Mouse (Mus musculus): ENCODE results near the gene Tbxas1. TPM values are rescaled to one million over a fixed set of nuclear protein-coding genes. Genes with fewer than 3 reads are reported as not detected.

Tbxas1 gene
- polyA plus RNA-seq, 1 experiment from 2014 or later = 2.0 TPM

DNA sequence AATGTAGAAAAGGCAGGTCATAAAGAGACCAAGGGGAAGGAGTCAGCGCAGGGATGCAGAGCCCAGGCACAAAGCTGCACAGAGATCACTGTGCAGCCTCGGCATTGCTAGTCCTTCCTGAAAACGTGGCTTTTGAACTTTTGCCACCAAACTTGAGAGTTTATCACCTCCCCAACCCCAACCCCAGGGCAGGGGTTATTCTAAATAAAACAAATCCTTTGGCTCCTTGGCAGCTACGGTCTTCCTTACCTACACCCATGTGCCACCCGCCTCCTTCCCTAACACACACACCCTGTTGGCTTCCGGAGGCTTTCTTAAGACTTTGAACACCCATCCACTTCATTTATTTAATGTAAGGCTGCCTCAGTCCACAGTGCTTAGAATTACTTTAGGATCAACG is 127.9 kb downstream of the Tbxas1 start:
- peak; percentile 34 for DNase-seq (ENCODE audit: low spot score)
- no peaks in the 10 kb centered on the region for H3K4me1 ChIP-seq (replicated peaks; ENCODE audit: control insufficient read depth, insufficient read depth)
- no peak overlapping the region for H3K27ac ChIP-seq (replicated peaks)

DNA sequence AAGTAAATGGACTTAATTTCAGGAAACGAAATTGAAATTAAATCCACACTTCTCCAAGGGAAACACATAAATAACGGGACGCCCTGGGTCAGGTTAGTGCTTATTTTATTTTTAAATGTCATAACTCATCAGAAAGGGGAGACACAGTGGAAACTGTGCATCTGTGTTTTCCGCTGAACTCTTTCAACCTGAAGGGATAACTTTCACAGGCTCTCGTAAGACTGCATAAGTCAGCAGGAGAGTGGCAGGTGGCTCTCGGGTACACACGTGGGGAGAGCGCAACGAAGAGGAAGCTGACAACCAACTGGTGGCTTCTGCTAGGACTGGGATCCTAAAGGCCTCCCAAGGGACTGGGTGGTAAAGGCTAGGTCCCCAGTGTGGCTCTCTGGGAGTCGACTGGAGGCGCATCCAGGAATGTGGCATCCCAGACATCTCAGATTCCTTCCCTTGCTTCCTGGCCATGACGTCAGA is 128.8 kb downstream of the Tbxas1 start:
- Histone ChIP-seq H3K9me3 (ENCODE audit: control insufficient read depth, low read length) (no peaks in the 10 kb centered on the region), H3K4me1 (replicated peaks; ENCODE audit: control insufficient read depth, insufficient read depth) (no peaks in the 10 kb centered on the region), H3K27me3 (ENCODE audit: control insufficient read depth, insufficient read depth, low read length) (no peaks in the 10 kb centered on the region), H3K4me3 (ENCODE audit: low read depth, low read length) (no peak overlapping the region), H3K36me3 (ENCODE audit: control insufficient read depth, insufficient read depth, low read length) (no peaks in the 10 kb centered on the region), H3K27ac (replicated peaks) (no peak overlapping the region), H3K9ac (ENCODE audit: low read length) (no peak overlapping the region), H3K4me2 (replicated peaks; ENCODE audit: low read depth) (no peak overlapping the region)
- 0 out of 2 replicates have a peak, but pooled peaks have one; percentile 10 for ATAC-seq (ENCODE audit: low FRiP score, low TSS enrichment)
- no peak for TF ChIP-seq CTCF (IDR thresholded peaks at IDR 0.05; ENCODE audit: low read depth)
- TF ChIP-seq EP300 (optimal IDR thresholded peaks at IDR 0.05) = no peak
- WGBS = 66% methylated on average over 12 of the region's 12 CpGs
- DNase-seq (ENCODE audit: low spot score) = no peak

More for the DNA sequence above, 127.9 kb downstream of the Tbxas1 start:
- Histone ChIP-seq H3K9me3 (ENCODE audit: control insufficient read depth, low read length) (no peaks in the 10 kb centered on the region), H3K36me3 (ENCODE audit: control insufficient read depth, insufficient read depth, low read length) (no peaks in the 10 kb centered on the region), H3K4me3 (ENCODE audit: low read depth, low read length) (no peak overlapping the region), H3K9ac (ENCODE audit: low read length) (no peak overlapping the region), H3K27me3 (ENCODE audit: control insufficient read depth, insufficient read depth, low read length) (no peaks in the 10 kb centered on the region), H3K4me2 (replicated peaks; ENCODE audit: low read depth) (no peak overlapping the region)
- TF ChIP-seq EP300 (optimal IDR thresholded peaks at IDR 0.05) = no peak
- TF ChIP-seq CTCF (IDR thresholded peaks at IDR 0.05; ENCODE audit: low read depth) = no peak
- WGBS = 38% methylated on average over 7 of the region's 7 CpGs
- no peak for ATAC-seq (ENCODE audit: low FRiP score, low TSS enrichment)

DNA sequence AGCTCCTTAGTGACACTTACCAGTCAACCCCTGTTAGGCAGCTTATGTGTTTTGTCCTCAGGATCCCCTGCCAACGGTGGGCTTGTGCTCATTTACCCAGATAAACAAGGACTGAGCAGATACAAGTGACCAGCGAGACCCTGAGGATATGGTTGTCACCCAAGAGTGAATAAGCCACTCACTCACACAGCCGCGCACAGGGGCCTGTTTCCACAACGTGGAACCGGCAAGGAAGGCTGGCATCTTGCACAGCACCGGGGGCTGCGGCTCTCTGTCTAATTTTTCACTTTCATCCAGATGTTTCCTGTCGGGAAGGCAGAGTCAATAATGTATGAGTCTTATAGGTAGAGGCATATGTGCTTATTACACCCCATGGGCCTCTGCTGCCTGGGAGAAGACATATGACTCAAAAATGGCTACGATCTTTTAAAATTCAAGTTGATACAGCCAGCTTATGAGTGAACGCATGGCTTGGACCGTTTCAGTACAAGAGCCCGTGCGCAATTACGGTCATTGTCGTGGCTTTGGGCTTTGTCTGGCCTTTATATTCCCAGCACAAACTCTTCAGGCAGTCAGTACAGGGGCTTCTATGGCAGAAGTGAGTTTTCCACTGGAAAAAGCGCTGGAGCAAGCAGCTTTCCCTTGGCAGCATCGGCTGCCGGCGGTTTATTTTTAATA is 130.2 kb downstream of the Tbxas1 start:
- Histone ChIP-seq H3K27me3 (ENCODE audit: control insufficient read depth, insufficient read depth, low read length) (no peaks in the 10 kb centered on the region), H3K9ac (ENCODE audit: low read length) (no peak overlapping the region), H3K27ac (replicated peaks) (no peak overlapping the region), H3K9me3 (ENCODE audit: control insufficient read depth, low read length) (no peaks in the 10 kb centered on the region), H3K4me3 (ENCODE audit: low read depth, low read length) (no peak overlapping the region), H3K4me2 (replicated peaks; ENCODE audit: low read depth) (no peak overlapping the region), H3K36me3 (ENCODE audit: control insufficient read depth, insufficient read depth, low read length) (no peaks in the 10 kb centered on the region), H3K4me1 (replicated peaks; ENCODE audit: control insufficient read depth, insufficient read depth) (no peaks in the 10 kb centered on the region)
- TF ChIP-seq EP300 (optimal IDR thresholded peaks at IDR 0.05) (no peak), CTCF (IDR thresholded peaks at IDR 0.05; ENCODE audit: low read depth) (no peak)
- WGBS = 68% methylated on average over 20 of the region's 20 CpGs
- no peak for DNase-seq (ENCODE audit: low spot score)
- no peak for ATAC-seq (ENCODE audit: low FRiP score, low TSS enrichment)

DNA sequence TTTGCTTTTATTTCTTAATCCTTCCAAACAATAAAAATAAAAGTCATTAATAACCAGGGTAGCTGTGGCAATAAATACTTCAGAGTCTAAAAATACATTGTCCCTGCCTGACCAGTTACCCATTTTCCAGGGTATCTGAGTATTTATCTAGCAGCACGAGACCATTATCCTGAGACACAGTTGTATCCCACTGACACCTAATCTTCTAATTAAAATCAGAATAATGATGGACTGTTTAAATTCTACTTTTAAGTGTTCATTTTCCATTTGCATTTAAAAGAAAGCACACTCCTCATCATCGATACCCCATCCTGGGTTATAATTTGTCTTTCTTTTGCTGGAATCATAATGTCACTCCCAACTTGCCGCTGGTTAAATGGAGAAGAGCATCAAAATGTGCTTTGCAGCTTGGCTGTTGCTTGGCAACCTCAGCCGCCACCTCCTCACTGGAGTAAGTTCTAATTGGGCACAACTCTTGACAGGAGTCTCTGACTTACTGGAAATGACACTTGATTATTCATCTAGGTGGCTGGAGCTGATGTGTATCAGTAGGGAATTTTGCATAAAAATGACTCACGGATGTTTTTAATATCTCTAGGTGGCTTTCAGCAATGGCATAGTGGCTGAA is 130.9 kb downstream of the Tbxas1 start:
- no peak for DNase-seq (ENCODE audit: low spot score)
- 85% methylated on average over 5 of the region's 5 CpGs for WGBS

DNA sequence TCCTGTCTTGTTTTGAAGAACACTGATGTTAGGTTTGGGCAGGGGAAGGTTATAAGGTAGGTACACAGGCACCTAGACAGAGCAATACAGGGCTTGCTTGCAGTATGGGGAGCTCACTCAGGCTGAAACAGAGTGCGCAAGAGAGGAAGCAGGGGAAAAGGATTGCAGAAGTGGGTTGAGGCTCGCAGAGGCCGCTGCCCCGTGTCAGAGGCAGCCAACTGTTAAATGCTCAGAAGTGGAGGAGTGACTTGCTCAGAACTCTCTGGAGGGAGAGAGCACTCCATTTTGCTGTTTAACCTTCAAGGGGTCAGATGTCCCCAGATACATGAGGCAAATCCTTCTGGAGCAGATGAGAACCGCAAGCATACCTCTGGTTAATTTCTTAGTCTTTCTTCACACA is 132.0 kb downstream of the Tbxas1 start:
- no peak for TF ChIP-seq EP300 (optimal IDR thresholded peaks at IDR 0.05)
- no peak for TF ChIP-seq CTCF (IDR thresholded peaks at IDR 0.05; ENCODE audit: low read depth)
- Histone ChIP-seq H3K4me2 (replicated peaks; ENCODE audit: low read depth) (no peak overlapping the region), H3K27me3 (ENCODE audit: control insufficient read depth, insufficient read depth, low read length) (no peaks in the 10 kb centered on the region), H3K27ac (replicated peaks) (peak overlapping the region; percentile 14; the same call in 1 of the 2 replicates), H3K9ac (ENCODE audit: low read length) (no peak overlapping the region), H3K9me3 (ENCODE audit: control insufficient read depth, low read length) (no peaks in the 10 kb centered on the region), H3K4me1 (replicated peaks; ENCODE audit: control insufficient read depth, insufficient read depth) (no peaks in the 10 kb centered on the region), H3K4me3 (ENCODE audit: low read depth, low read length) (no peak overlapping the region), H3K36me3 (ENCODE audit: control insufficient read depth, insufficient read depth, low read length) (no peaks in the 10 kb centered on the region)
- DNase-seq (ENCODE audit: low spot score) (no peak), ATAC-seq (ENCODE audit: low FRiP score, low TSS enrichment) (0 out of 2 replicates have a peak, but pooled peaks have one; percentile 24)
- WGBS = 64% methylated on average over 5 of the region's 5 CpGs

More for the DNA sequence above, 130.9 kb downstream of the Tbxas1 start:
- Histone ChIP-seq H3K9ac (ENCODE audit: low read length) (no peak overlapping the region), H3K4me3 (ENCODE audit: low read depth, low read length) (no peak overlapping the region), H3K9me3 (ENCODE audit: control insufficient read depth, low read length) (no peaks in the 10 kb centered on the region), H3K4me1 (replicated peaks; ENCODE audit: control insufficient read depth, insufficient read depth) (no peaks in the 10 kb centered on the region), H3K27me3 (ENCODE audit: control insufficient read depth, insufficient read depth, low read length) (no peaks in the 10 kb centered on the region), H3K27ac (replicated peaks) (no peak overlapping the region), H3K4me2 (replicated peaks; ENCODE audit: low read depth) (no peak overlapping the region), H3K36me3 (ENCODE audit: control insufficient read depth, insufficient read depth, low read length) (no peaks in the 10 kb centered on the region)
- ATAC-seq (ENCODE audit: low FRiP score, low TSS enrichment) = no peak
- TF ChIP-seq EP300 (optimal IDR thresholded peaks at IDR 0.05) (no peak), CTCF (IDR thresholded peaks at IDR 0.05; ENCODE audit: low read depth) (no peak)

DNA sequence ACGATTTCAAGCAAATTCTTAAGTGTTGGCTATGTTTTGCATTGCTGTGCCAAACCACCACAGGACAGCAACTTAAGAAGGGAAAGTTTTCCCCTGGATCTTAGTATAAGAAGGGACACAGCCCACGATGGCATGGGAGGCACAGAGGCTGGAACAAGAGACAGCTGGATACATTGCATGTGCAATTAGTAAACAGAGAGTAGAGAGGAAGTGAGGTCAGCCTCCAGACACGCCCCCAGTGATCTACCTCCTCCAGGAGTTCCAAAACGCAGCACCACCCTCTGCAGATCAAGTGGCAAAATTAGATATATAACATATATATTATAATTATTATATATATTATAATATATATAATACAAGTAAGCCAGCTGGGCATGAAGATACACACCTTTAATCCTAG is 132.9 kb downstream of the Tbxas1 start:
- no peaks in the 10 kb centered on the region for H3K9me3 ChIP-seq (ENCODE audit: control insufficient read depth, low read length)
- no peaks in the 10 kb centered on the region for H3K27me3 ChIP-seq (ENCODE audit: control insufficient read depth, insufficient read depth, low read length)
- H3K36me3 ChIP-seq (ENCODE audit: control insufficient read depth, insufficient read depth, low read length) = no peaks in the 10 kb centered on the region
- WGBS = 60% methylated on average over 4 of the region's 4 CpGs
- DNase-seq (ENCODE audit: low spot score) = no peak
- no peaks in the 10 kb centered on the region for H3K4me1 ChIP-seq (replicated peaks; ENCODE audit: control insufficient read depth, insufficient read depth)
- H3K4me2 ChIP-seq (replicated peaks; ENCODE audit: low read depth) = no peak overlapping the region
- ATAC-seq (ENCODE audit: low FRiP score, low TSS enrichment) = no peak
- no peak overlapping the region for H3K27ac ChIP-seq (replicated peaks)
- H3K9ac ChIP-seq (ENCODE audit: low read length) = no peak overlapping the region
- no peak overlapping the region for H3K4me3 ChIP-seq (ENCODE audit: low read depth, low read length)
- TF ChIP-seq EP300 (optimal IDR thresholded peaks at IDR 0.05) = no peak
- TF ChIP-seq CTCF (IDR thresholded peaks at IDR 0.05; ENCODE audit: low read depth) = no peak
